Mouse (Mus musculus) hindbrain, embryonic 16.5 days (tissue): ENCODE results near the gene Gen1. TPM values are rescaled to one million over a fixed set of nuclear protein-coding genes. Genes with fewer than 3 reads are reported as not detected.

Experiments
- ATAC-seq: fragments of 200-750 bp; cut with Nextera tagmentation; 2 replicates; pipeline ENCODE4 v1.8.0; 2017; ENCODE audit warnings: moderate TSS enrichment, moderate library complexity
- H3K27ac ChIP-seq: fragments of 300-500 bp; sonication (generic); 2 replicates; pipeline ENCODE4 v1.5.1; 2014; ENCODE audit warnings: low read depth, mild to moderate bottlenecking, control low read depth, low read length, moderate library complexity
- H3K27me3 ChIP-seq: fragments of 300-500 bp; sonication (generic); replicated peaks from 2 replicates; pipeline ENCODE4 v1.6.1; 2014; ENCODE audit warnings: low read length; ENCODE audit not compliant: control insufficient read depth, insufficient read depth
- H3K36me3 ChIP-seq: fragments of 300-500 bp; sonication (generic); 2 replicates; pipeline ENCODE4 v1.6.1; 2014; ENCODE audit warnings: mild to moderate bottlenecking, low read length, moderate library complexity, mixed read lengths; ENCODE audit not compliant: control insufficient read depth, insufficient read depth
- H3K4me1 ChIP-seq: fragments of 300-500 bp; sonication (generic); 2 replicates; pipeline ENCODE4 v1.6.1; 2014; ENCODE audit warnings: low read depth, low read length; ENCODE audit not compliant: control insufficient read depth, insufficient read depth
- H3K4me2 ChIP-seq: fragments of 300-500 bp; sonication (generic); 2 replicates; pipeline ENCODE4 v1.6.1; 2014; ENCODE audit warnings: mild to moderate bottlenecking, low read length, control low read depth, moderate library complexity
- H3K4me3 ChIP-seq: fragments of 300-500 bp; sonication (generic); 2 replicates; pipeline ENCODE4 v1.5.1; 2014; ENCODE audit warnings: mild to moderate bottlenecking, low read length, control low read depth, moderate library complexity
- H3K9ac ChIP-seq: fragments of 300-500 bp; sonication (generic); 2 replicates; pipeline ENCODE4 v1.6.1; 2014; ENCODE audit warnings: low read depth, mild to moderate bottlenecking, control low read depth, low read length, moderate library complexity
- H3K9me3 ChIP-seq: fragments of 300-500 bp; sonication (generic); 2 replicates; pipeline ENCODE4 v1.6.1; 2014; ENCODE audit warnings: mild to moderate bottlenecking, low read length, moderate library complexity; ENCODE audit not compliant: control insufficient read depth
- WGBS: fragments of 180-500 bp; shearing (Covaris S2); extraction: QIAGEN DNeasy Blood & Tissue Kit; methylation state at CpG from one replicate; pipeline ENCODE4 v1.1.7; 2014; 5-methylcytosine and 5-hydroxymethylcytosine counted together
- microRNA-seq: library from miRNA; unstranded; fragments of <30 nt; microRNA quantifications from one replicate; pipeline ENCODE4, GENCODE M21; 2017
- polyA plus RNA-seq: library from polyadenylated mRNA; unstranded; fragments of >200 nt; fragmentation: Nextera tagmentation; extraction: Ambion mirVana; gene quantifications from 2 replicates; pipeline ENCODE4 v1.2.1, GENCODE M21; 2015

The Gen1 gene
- polyA plus RNA-seq, 1 experiment from 2014 or later = 2.1 TPM

- ATAC-seq = no peak
Measured at GRCm38 (mm10) chr12:11200711-11201110, 64.9 kb downstream of the Gen1 start.

GRCm38 (mm10) chr12:11198551-11198950, 67.0 kb downstream of the Gen1 start:
- Histone ChIP-seq H3K27ac (no peak overlapping the region), H3K4me3 (no peak overlapping the region), H3K27me3 (no peaks in the 10 kb centered on the region), H3K36me3 (no peaks in the 10 kb centered on the region), H3K9ac (no peak overlapping the region), H3K9me3 (no peaks in the 10 kb centered on the region), H3K4me2 (no peak overlapping the region), H3K4me1 (no peaks in the 10 kb centered on the region)
- 34% methylated on average over 2 of the region's 2 CpGs for WGBS
- no peak for ATAC-seq

More at GRCm38 (mm10) chr12:11200711-11201110, 64.9 kb downstream of the Gen1 start:
- Histone ChIP-seq H3K27ac (no peak overlapping the region), H3K36me3 (no peaks in the 10 kb centered on the region), H3K4me3 (no peak overlapping the region), H3K9me3 (no peaks in the 10 kb centered on the region), H3K4me1 (no peaks in the 10 kb centered on the region), H3K27me3 (no peaks in the 10 kb centered on the region), H3K4me2 (no peak overlapping the region), H3K9ac (no peak overlapping the region)
- WGBS = 96% methylated on average over 12 of the region's 12 CpGs

DNA sequence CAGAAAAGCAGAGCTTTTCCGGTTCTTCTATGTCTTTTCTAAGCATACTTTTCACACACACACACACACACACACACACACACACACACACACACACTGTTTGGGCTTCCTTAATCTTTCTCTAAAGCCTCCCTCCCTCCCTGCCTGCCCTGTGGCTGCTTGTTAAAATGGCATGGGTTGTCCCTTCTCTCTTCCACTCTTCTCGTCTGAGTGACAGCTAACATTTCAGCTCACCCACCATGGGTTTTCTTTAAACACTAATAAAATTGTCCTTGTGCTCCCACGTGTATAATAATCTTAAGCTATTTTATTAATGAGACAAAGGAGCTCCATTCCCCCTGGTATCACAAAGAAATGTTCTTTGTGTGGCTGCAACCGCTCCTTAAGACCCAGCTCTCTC, 67.6 kb downstream of the Gen1 start:
- no peaks in the 10 kb centered on the region for H3K36me3 ChIP-seq
- no peak overlapping the region for H3K9ac ChIP-seq
- H3K9me3 ChIP-seq = no peaks in the 10 kb centered on the region
- H3K4me1 ChIP-seq = no peaks in the 10 kb centered on the region
- no peaks in the 10 kb centered on the region for H3K27me3 ChIP-seq
- ATAC-seq = no peak
- no peak overlapping the region for H3K4me2 ChIP-seq
- H3K4me3 ChIP-seq = no peak overlapping the region
- no peak overlapping the region for H3K27ac ChIP-seq
- 28% methylated on average over 4 of the region's 4 CpGs for WGBS

- Histone ChIP-seq H3K27ac (no peak overlapping the region), H3K36me3 (no peaks in the 10 kb centered on the region), H3K4me2 (no peak overlapping the region), H3K4me1 (no peaks in the 10 kb centered on the region), H3K9me3 (no peaks in the 10 kb centered on the region), H3K4me3 (no peak overlapping the region), H3K9ac (no peak overlapping the region), H3K27me3 (no peaks in the 10 kb centered on the region)
- no peak for ATAC-seq
- 51% methylated on average over 5 of the region's 5 CpGs for WGBS
Measured at GRCm38 (mm10) chr12:11196830-11197229, 68.8 kb downstream of the Gen1 start.

DNA sequence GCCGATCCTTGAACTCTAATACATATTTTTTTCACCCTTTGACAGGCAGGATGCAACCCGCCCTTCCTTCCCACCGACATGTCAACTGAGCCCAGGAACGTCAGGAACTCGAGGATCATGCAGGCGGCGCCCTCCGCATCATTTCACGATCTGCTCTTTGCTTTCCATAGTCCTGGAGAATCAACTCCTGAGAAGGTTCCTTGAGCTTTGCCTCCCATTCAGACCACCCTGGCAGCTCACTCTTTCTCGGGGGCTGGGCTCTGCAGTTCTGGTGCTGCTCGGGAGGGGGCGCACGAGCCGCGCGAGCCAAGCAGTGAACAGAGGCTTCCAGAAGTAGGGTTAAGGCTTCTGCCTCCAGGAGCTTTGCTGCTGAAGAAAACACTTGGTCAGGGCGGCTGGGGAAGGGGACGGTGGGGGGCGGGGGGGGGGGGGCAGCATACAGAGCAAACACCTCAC, 69.4 kb downstream of the Gen1 start:
- ATAC-seq = peak; percentile 87
- Histone ChIP-seq H3K4me3 (0 out of 2 replicates have a peak overlapping the region, but pooled peaks have one; percentile 5), H3K27me3 (no peaks in the 10 kb centered on the region), H3K9ac (peak overlapping the region; percentile 28; the same call in 1 of the 2 replicates), H3K36me3 (no peaks in the 10 kb centered on the region), H3K4me2 (peak overlapping the region; percentile 51), H3K9me3 (no peaks in the 10 kb centered on the region), H3K27ac (no peak overlapping the region), H3K4me1 (no peaks in the 10 kb centered on the region)
- WGBS = 11% methylated on average over 16 of the region's 19 CpGs

DNA sequence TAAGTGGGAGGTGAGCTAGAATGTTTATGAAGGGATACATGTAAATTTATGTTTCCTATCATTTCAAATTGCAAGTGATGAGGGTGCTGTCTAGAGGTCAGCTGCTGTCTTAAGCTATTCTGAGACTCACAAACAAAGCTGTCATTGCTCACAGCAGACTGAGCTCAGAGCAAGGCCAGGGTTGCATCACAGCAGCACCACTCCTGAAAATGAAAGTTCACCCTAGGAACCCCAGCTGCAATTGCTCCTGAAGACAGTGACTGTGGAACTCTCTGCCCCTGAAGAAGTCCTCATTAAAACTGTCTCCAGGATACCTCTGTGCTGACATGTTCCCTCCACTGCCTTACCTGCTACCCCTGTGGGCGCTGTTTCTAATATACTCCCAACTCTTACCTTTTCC, 70.6 kb downstream of the Gen1 start:
- Histone ChIP-seq H3K27me3 (no peaks in the 10 kb centered on the region), H3K4me1 (no peaks in the 10 kb centered on the region), H3K27ac (no peak overlapping the region), H3K4me2 (no peak overlapping the region), H3K36me3 (no peaks in the 10 kb centered on the region), H3K9me3 (no peaks in the 10 kb centered on the region), H3K4me3 (no peak overlapping the region), H3K9ac (no peak overlapping the region)
- 71% methylated on average over 1 of the region's 1 CpGs for WGBS
- no peak for ATAC-seq

Small RNA genes within 50 kb of the gene (microRNA-seq; reads per million reads assigned to microRNA genes)
- gene Mir7675 = not detected

Other genes starting within 250 kb of the Gen1 start
- 0.87 and 1.3 TPM in 2 replicates for gene Kcns3, start 114.7 kb downstream of the Gen1 start, polyA plus RNA-seq
- not detected in 2 replicates for gene Msgn1, start 56.8 kb downstream of the Gen1 start, polyA plus RNA-seq
- 92.8 and 99.3 TPM in 2 replicates for gene Smc6, start 85 bp upstream of the Gen1 start, polyA plus RNA-seq
- 168 and 170 TPM in 2 replicates for gene Vsnl1, start 170.8 kb upstream of the Gen1 start, polyA plus RNA-seq
- 0.41 and 0.60 TPM in 2 replicates for gene Rad51ap2, start 190.3 kb upstream of the Gen1 start, polyA plus RNA-seq